Mouse (Mus musculus) frontal cortex, postnatal 10 days (tissue): ENCODE measurements at regions not wholly inside any gene's neighbourhood (a gene's known extent, or its start where the extent isn't known, plus 50 kb on each side); places are given as distances from the start of the nearest gene placed in this dataset.

Source experiments
- DNase-seq, 2 experiments: peaks; one replicate each; pipeline ENCODE4 v3.0.0; 2022; ENCODE audit warnings: low spot score in 2 of 2, mixed read lengths in 1 of 2

- no peak for DNase-seq
Observed at GRCm38 (mm10) chr2:159645861-159646260, 688.1 kb downstream of the Gm826 start.

- DNase-seq = no peak
Observed at GRCm38 (mm10) chr2:159646595-159646994, 687.4 kb downstream of the Gm826 start.

- no peak for DNase-seq
Observed at GRCm38 (mm10) chr2:159652243-159652642, 681.7 kb downstream of the Gm826 start.

GRCm38 (mm10) chr2:159676845-159677244 lies 657.1 kb downstream of the Gm826 start:
- no peak for DNase-seq

GRCm38 (mm10) chr2:159680641-159681040 lies 653.3 kb downstream of the Gm826 start:
- no peak for DNase-seq

- no peak for DNase-seq
Observed at GRCm38 (mm10) chr2:159703100-159703499, 630.9 kb downstream of the Gm826 start.

GRCm38 (mm10) chr2:159708141-159708540 lies 625.8 kb downstream of the Gm826 start:
- no peak for DNase-seq

- no peak for DNase-seq
Observed at GRCm38 (mm10) chr2:159714633-159715032, 619.3 kb downstream of the Gm826 start.

GRCm38 (mm10) chr2:159718738-159719137 lies 615.2 kb downstream of the Gm826 start:
- no peak for DNase-seq

- DNase-seq = no peak
Observed at GRCm38 (mm10) chr2:159725158-159726076, 608.5 kb downstream of the Gm826 start.

GRCm38 (mm10) chr2:159729301-159729700 lies 604.7 kb downstream of the Gm826 start:
- no peak for DNase-seq

- DNase-seq = no peak
Observed at GRCm38 (mm10) chr2:159730221-159730620, 603.7 kb downstream of the Gm826 start.

GRCm38 (mm10) chr2:159731305-159731704 lies 602.7 kb downstream of the Gm826 start:
- no peak for DNase-seq

- no peak for DNase-seq
Observed at GRCm38 (mm10) chr2:159732413-159732812, 601.5 kb downstream of the Gm826 start.

GRCm38 (mm10) chr2:159734576-159734975 lies 599.4 kb downstream of the Gm826 start:
- DNase-seq = no peak

- DNase-seq = peak; percentile 24 to 32
Observed at GRCm38 (mm10) chr2:159755541-159756011, 578.4 kb downstream of the Gm826 start.

- DNase-seq = no peak
Observed at GRCm38 (mm10) chr2:159760806-159761205, 573.2 kb downstream of the Gm826 start.

GRCm38 (mm10) chr2:159763115-159763514 lies 570.8 kb downstream of the Gm826 start:
- no peak for DNase-seq
